Mouse (Mus musculus): ENCODE results near the gene Tra2b. TPM values are rescaled to one million over a fixed set of nuclear protein-coding genes. Genes with fewer than 3 reads are reported as not detected.

Gene Tra2b
- polyA plus RNA-seq, 1 experiment = 8.9 TPM

DNA sequence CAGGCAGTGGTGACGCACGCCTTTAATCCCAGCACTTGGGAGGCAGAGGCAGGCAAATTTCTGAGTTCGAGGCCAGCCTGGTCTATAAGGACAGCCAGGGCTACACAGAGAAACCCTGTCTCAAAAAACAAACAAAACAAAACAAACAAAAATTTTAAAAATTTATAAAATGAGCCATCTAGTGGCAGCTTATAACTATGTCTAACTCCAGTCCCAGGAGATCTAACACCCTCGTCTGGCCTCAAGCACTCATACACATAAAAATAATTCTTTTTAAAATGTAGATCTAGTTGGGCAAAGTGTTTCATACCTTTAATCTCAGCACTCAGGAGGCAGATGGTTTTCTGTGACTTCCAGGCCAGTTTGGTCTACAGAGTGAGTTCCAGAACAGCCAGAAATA is 26.6 kb upstream of the Tra2b start:
- TF ChIP-seq CTCF (IDR thresholded peaks at IDR 0.05; ENCODE audit: extremely low read depth, insufficient read length, insufficient replicate concordance, low read depth, low read length) (no peak), POLR2A (IDR thresholded peaks at IDR 0.05; ENCODE audit: low read depth, low read length) (no peak)
- H3K27me3 ChIP-seq (ENCODE audit: control insufficient read depth, insufficient read depth, low read length) = no peaks in the 10 kb centered on the region; the same call in 1 of the 2 replicates
- WGBS = 85% methylated on average over 4 of the region's 4 CpGs
- H3K36me3 ChIP-seq (ENCODE audit: control insufficient read depth, insufficient read depth, low read length) = no peaks in the 10 kb centered on the region
- H3K4me3 ChIP-seq (ENCODE audit: low read depth, low read length) = no peak overlapping the region
- no peaks in the 10 kb centered on the region for H3K4me1 ChIP-seq (ENCODE audit: control insufficient read depth, insufficient read depth, insufficient read length, low read length)
- H3K27ac ChIP-seq (ENCODE audit: insufficient read depth, low read depth, low read length) = no peak overlapping the region

DNA sequence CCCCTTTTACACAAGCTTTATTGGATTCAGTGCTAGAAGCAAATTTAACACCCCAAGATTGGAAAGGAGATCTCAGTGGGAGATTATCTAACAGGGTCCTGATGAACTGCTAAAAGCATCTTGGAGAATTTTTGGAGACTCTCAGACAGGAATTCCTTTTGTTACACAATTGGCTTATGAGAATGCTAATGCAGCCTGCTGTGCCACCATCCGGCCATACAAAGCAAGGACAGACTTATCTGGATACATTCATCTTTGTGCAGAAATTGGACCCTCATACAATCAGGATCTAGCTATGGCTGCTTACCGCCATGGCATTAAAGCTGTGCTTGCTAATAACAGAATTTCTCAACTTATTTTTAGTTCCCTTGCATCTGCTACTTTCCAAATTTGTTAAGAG is 23.8 kb upstream of the Tra2b start:
- 75% methylated on average over 2 of the region's 2 CpGs for WGBS
- Histone ChIP-seq H3K4me1 (ENCODE audit: control insufficient read depth, insufficient read depth, insufficient read length, low read length) (no peaks in the 10 kb centered on the region), H3K4me3 (ENCODE audit: low read depth, low read length) (no peak overlapping the region), H3K27me3 (ENCODE audit: control insufficient read depth, insufficient read depth, low read length) (no peaks in the 10 kb centered on the region; the same call in 1 of the 2 replicates), H3K27ac (ENCODE audit: insufficient read depth, low read depth, low read length) (no peak overlapping the region), H3K36me3 (ENCODE audit: control insufficient read depth, insufficient read depth, low read length) (no peaks in the 10 kb centered on the region)
- TF ChIP-seq CTCF (IDR thresholded peaks at IDR 0.05; ENCODE audit: extremely low read depth, insufficient read length, insufficient replicate concordance, low read depth, low read length) (no peak), POLR2A (IDR thresholded peaks at IDR 0.05; ENCODE audit: low read depth, low read length) (no peak)

DNA sequence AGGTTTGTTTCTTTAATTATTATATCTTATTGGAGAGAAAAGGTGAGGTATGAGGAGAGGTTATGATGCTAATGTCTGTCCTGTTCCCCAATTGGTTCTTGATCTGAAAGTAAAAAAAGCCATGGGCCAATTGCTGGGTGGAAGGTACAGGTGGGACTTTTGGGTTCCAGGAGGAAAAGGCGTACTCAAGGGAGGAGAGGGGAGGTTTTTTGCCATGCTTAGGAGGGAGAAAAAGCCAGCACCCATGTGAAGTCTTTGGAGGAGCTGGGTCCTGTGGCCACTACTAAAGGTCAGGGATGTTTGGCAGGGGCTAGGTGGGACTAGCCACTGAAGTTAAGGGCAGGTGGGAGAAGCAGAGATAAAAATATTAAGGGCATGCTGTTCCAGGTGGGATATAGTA is 21.2 kb upstream of the Tra2b start:
- WGBS = 81% methylated on average over 1 of the region's 1 CpGs
- TF ChIP-seq CTCF (IDR thresholded peaks at IDR 0.05; ENCODE audit: extremely low read depth, insufficient read length, insufficient replicate concordance, low read depth, low read length) (no peak), POLR2A (IDR thresholded peaks at IDR 0.05; ENCODE audit: low read depth, low read length) (no peak)

DNA sequence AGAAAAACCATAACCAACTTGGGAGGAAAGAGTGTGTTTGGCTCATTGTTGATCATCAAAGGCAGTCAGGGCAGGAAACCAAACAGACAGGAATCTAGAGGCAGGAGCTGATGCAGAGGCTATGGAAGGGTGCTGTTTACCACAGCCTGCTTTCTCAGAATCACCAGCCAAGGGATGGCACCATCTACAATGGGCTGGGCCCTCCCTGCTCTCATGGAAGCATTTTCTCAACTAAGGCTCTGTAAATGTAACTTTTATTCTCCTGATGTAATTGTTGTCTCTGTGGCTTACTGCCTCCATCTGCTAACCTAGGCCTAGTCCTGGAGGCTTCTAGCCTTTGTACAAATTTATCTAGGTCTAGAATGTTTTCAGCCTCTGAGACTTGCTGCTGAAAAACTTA is 10.7 kb upstream of the Tra2b start:
- Histone ChIP-seq H3K27ac (ENCODE audit: insufficient read depth, low read depth, low read length) (no peak overlapping the region), H3K4me3 (ENCODE audit: low read depth, low read length) (no peak overlapping the region), H3K4me1 (ENCODE audit: control insufficient read depth, insufficient read depth, insufficient read length, low read length) (no peaks in the 10 kb centered on the region), H3K27me3 (ENCODE audit: control insufficient read depth, insufficient read depth, low read length) (no peaks in the 10 kb centered on the region), H3K36me3 (ENCODE audit: control insufficient read depth, insufficient read depth, low read length) (no peaks in the 10 kb centered on the region)
- TF ChIP-seq CTCF (IDR thresholded peaks at IDR 0.05; ENCODE audit: extremely low read depth, insufficient read length, insufficient replicate concordance, low read depth, low read length) (no peak), POLR2A (IDR thresholded peaks at IDR 0.05; ENCODE audit: low read depth, low read length) (no peak)

More for the DNA sequence above, 21.2 kb upstream of the Tra2b start:
- H3K27me3 ChIP-seq (ENCODE audit: control insufficient read depth, insufficient read depth, low read length) = no peaks in the 10 kb centered on the region; the same call in 1 of the 2 replicates
- no peaks in the 10 kb centered on the region for H3K4me1 ChIP-seq (ENCODE audit: control insufficient read depth, insufficient read depth, insufficient read length, low read length)
- H3K27ac ChIP-seq (ENCODE audit: insufficient read depth, low read depth, low read length) = no peak overlapping the region
- no peak overlapping the region for H3K4me3 ChIP-seq (ENCODE audit: low read depth, low read length)
- H3K36me3 ChIP-seq (ENCODE audit: control insufficient read depth, insufficient read depth, low read length) = no peaks in the 10 kb centered on the region

GRCm38 (mm10) chr16:22275142-22275541 is 9.3 kb upstream of the Tra2b start:
- Histone ChIP-seq H3K4me3 (ENCODE audit: low read depth, low read length) (no peak overlapping the region), H3K36me3 (ENCODE audit: control insufficient read depth, insufficient read depth, low read length) (no peaks in the 10 kb centered on the region), H3K4me1 (ENCODE audit: control insufficient read depth, insufficient read depth, insufficient read length, low read length) (no peaks in the 10 kb centered on the region), H3K27ac (ENCODE audit: insufficient read depth, low read depth, low read length) (no peak overlapping the region), H3K27me3 (ENCODE audit: control insufficient read depth, insufficient read depth, low read length) (no peaks in the 10 kb centered on the region)
- no peak for TF ChIP-seq POLR2A (IDR thresholded peaks at IDR 0.05; ENCODE audit: low read depth, low read length)
- no peak for TF ChIP-seq CTCF (IDR thresholded peaks at IDR 0.05; ENCODE audit: extremely low read depth, insufficient read length, insufficient replicate concordance, low read depth, low read length)
- 69% methylated on average over 2 of the region's 2 CpGs for WGBS

DNA sequence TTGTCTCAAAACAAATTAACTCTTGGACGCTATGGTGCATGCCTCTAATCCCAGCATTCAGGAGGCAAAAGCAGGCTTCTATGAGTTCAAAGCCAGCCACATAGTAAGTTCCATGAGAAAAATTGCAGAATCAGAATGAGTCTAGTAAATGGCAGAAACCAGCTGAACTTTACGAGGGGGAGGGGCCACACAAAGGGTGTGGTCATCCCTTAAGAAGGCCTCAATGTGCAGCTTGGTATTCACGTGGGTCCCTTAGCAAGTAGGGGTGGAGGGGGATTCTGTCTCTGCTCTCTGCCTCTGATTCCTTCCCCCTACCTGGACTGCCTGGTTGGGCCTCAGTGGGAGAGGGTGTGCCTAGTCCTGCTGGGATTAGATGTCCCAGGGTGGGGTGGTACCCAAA is 4.7 kb upstream of the Tra2b start:
- Histone ChIP-seq H3K4me3 (ENCODE audit: low read depth, low read length) (no peak overlapping the region), H3K27me3 (ENCODE audit: control insufficient read depth, insufficient read depth, low read length) (no peaks in the 10 kb centered on the region), H3K36me3 (ENCODE audit: control insufficient read depth, insufficient read depth, low read length) (no peaks in the 10 kb centered on the region), H3K4me1 (ENCODE audit: control insufficient read depth, insufficient read depth, insufficient read length, low read length) (no peaks in the 10 kb centered on the region), H3K27ac (ENCODE audit: insufficient read depth, low read depth, low read length) (no peak overlapping the region)
- no peak for TF ChIP-seq POLR2A (IDR thresholded peaks at IDR 0.05; ENCODE audit: low read depth, low read length)
- TF ChIP-seq CTCF (IDR thresholded peaks at IDR 0.05; ENCODE audit: extremely low read depth, insufficient read length, insufficient replicate concordance, low read depth, low read length) = no peak
- WGBS = 67% methylated on average over 3 of the region's 3 CpGs

GRCm38 (mm10) chr16:22266384-22266783 is 579 bp upstream of the Tra2b start:
- peak overlapping the region; percentile 33; the same call in 1 of the 2 replicates for H3K27ac ChIP-seq (ENCODE audit: insufficient read depth, low read depth, low read length)
- WGBS = 14% methylated on average over 8 of the region's 8 CpGs
- H3K36me3 ChIP-seq (ENCODE audit: control insufficient read depth, insufficient read depth, low read length) = no peaks in the 10 kb centered on the region
- H3K4me1 ChIP-seq (ENCODE audit: control insufficient read depth, insufficient read depth, insufficient read length, low read length) = no peaks in the 10 kb centered on the region
- H3K4me3 ChIP-seq (ENCODE audit: low read depth, low read length) = no peak overlapping the region
- no peak for TF ChIP-seq CTCF (IDR thresholded peaks at IDR 0.05; ENCODE audit: extremely low read depth, insufficient read length, insufficient replicate concordance, low read depth, low read length)
- TF ChIP-seq POLR2A (IDR thresholded peaks at IDR 0.05; ENCODE audit: low read depth, low read length) = no peak
- H3K27me3 ChIP-seq (ENCODE audit: control insufficient read depth, insufficient read depth, low read length) = no peaks in the 10 kb centered on the region
